Mouse (Mus musculus) kidney, embryonic 14.5 days (tissue): ENCODE results near the gene Gm11032. TPM values are rescaled to one million over a fixed set of nuclear protein-coding genes. Genes with fewer than 3 reads are reported as not detected.
"Not testable (repeated sequence)": the region's sequence is repeated elsewhere in the genome, so short reads cannot be mapped to it uniquely, and the experiment has no call there.

Experiments
- ATAC-seq: fragments of 200-750 bp; cut with Nextera tagmentation; 2 replicates; pipeline ENCODE4 v1.8.0; 2017; ENCODE audit warnings: moderate number of reproducible peaks, mild to moderate bottlenecking, moderate TSS enrichment, moderate library complexity; ENCODE audit not compliant: low FRiP score, low TSS enrichment
- H3K27ac ChIP-seq: fragments of 300-500 bp; sonication (generic); 2 replicates; pipeline ENCODE4 v1.5.1; 2014; ENCODE audit warnings: low read depth, mild to moderate bottlenecking, low read length, moderate library complexity, mixed read lengths
- H3K27me3 ChIP-seq: fragments of 300-500 bp; sonication (generic); 2 replicates; pipeline ENCODE4 v1.6.1; 2014; ENCODE audit warnings: mild to moderate bottlenecking, low read length; ENCODE audit not compliant: control insufficient read depth, insufficient read depth
- H3K36me3 ChIP-seq: fragments of 300-500 bp; sonication (generic); 2 replicates; pipeline ENCODE4 v1.6.1; 2014; ENCODE audit warnings: low read length, mixed read lengths; ENCODE audit not compliant: control insufficient read depth, insufficient read depth
- H3K4me1 ChIP-seq: fragments of 300-500 bp; sonication (generic); 2 replicates; pipeline ENCODE4 v1.6.1; 2014; ENCODE audit warnings: low read length, mixed read lengths; ENCODE audit not compliant: control insufficient read depth, insufficient read depth
- H3K4me2 ChIP-seq: fragments of 300-500 bp; sonication (generic); replicated peaks from 2 replicates; pipeline ENCODE4 v1.6.1; 2014; ENCODE audit warnings: low read depth, mild to moderate bottlenecking, low read length
- H3K4me3 ChIP-seq: fragments of 300-500 bp; sonication (generic); 2 replicates; pipeline ENCODE4 v1.5.1; 2014; ENCODE audit warnings: mild to moderate bottlenecking, low read length
- H3K9ac ChIP-seq: fragments of 300-500 bp; sonication (generic); 2 replicates; pipeline ENCODE4 v1.6.1; 2014; ENCODE audit warnings: low read depth, mild to moderate bottlenecking, low read length, moderate library complexity
- H3K9me3 ChIP-seq: fragments of 300-500 bp; sonication (generic); 2 replicates; pipeline ENCODE4 v1.6.1; 2016; ENCODE audit warnings: low read length; ENCODE audit not compliant: control insufficient read depth
- WGBS: fragments of 180-500 bp; shearing (Covaris S2); extraction: QIAGEN DNeasy Blood & Tissue Kit; methylation state at CpG from one replicate; pipeline ENCODE4 v1.1.7; 2014; 5-methylcytosine and 5-hydroxymethylcytosine counted together
- polyA plus RNA-seq: library from polyadenylated mRNA; unstranded; fragments of >200 nt; fragmentation: Nextera tagmentation; extraction: Ambion mirVana; gene quantifications from 2 replicates; pipeline ENCODE4 v1.2.1, GENCODE M21; 2014

The Gm11032 gene
- polyA plus RNA-seq, 1 experiment from 2014 or later: not detected

- peak; percentile 8; the same call in 1 of the 2 replicates for ATAC-seq
- 46% methylated on average over 5 of the region's 5 CpGs for WGBS
- peaks cover 13% of the 10 kb centered on the region for H3K4me1 ChIP-seq
- H3K4me3 ChIP-seq: peak overlapping the region; percentile 60
- H3K27ac ChIP-seq: no peak overlapping the region
- H3K36me3 ChIP-seq: no peaks in the 10 kb centered on the region; the same call in 1 of the 2 replicates
- H3K27me3 ChIP-seq: no peaks in the 10 kb centered on the region
- H3K9me3 ChIP-seq: no peaks in the 10 kb centered on the region
- peak overlapping the region; percentile 83 for H3K4me2 ChIP-seq
- no peak overlapping the region for H3K9ac ChIP-seq
These were observed 17.0 kb downstream of the Gm11032 start for GRCm38 (mm10) chr11:4636782-4637342.

GRCm38 (mm10) chr11:4637534-4638234 lies 17.8 kb downstream of the Gm11032 start, which contains the start of gene Ascc2:
Gene Ascc2 (plus strand): TSS chr11:4637747.
- WGBS: 2% methylated on average over 35 of the region's 35 CpGs
- Histone ChIP-seq H3K9me3 (no peaks in the 10 kb centered on the region), H3K4me1 (peaks cover 13% of the 10 kb centered on the region), H3K36me3 (peaks cover 3% of the 10 kb centered on the region; the same call in 1 of the 2 replicates), H3K4me2 (peak within 1 kb of the TSS; percentile 83), H3K27me3 (no peaks in the 10 kb centered on the region), H3K9ac (peak within 1 kb of the TSS; percentile 56), H3K27ac (peak within 1 kb of the TSS; percentile 11; the same call in 1 of the 2 replicates), H3K4me3 (peak within 1 kb of the TSS; percentile 60)
- ATAC-seq: peak; percentile 96

GRCm38 (mm10) chr11:4638261-4638660 lies 18.4 kb downstream of the Gm11032 start:
- 18% methylated on average over 7 of the region's 7 CpGs for WGBS
- H3K9me3 ChIP-seq: no peaks in the 10 kb centered on the region
- ATAC-seq: no peak
- H3K27me3 ChIP-seq: no peaks in the 10 kb centered on the region
- H3K9ac ChIP-seq: peak overlapping the region; percentile 56
- peak overlapping the region; percentile 11; the same call in 1 of the 2 replicates for H3K27ac ChIP-seq
- peak overlapping the region; percentile 60 for H3K4me3 ChIP-seq
- peaks cover 3% of the 10 kb centered on the region; the same call in 1 of the 2 replicates for H3K36me3 ChIP-seq
- peaks cover 13% of the 10 kb centered on the region for H3K4me1 ChIP-seq
- H3K4me2 ChIP-seq: peak overlapping the region; percentile 83

- no peak overlapping the region for H3K4me2 ChIP-seq
- H3K9ac ChIP-seq: no peak overlapping the region
- H3K27ac ChIP-seq: no peak overlapping the region
- H3K4me1 ChIP-seq: peaks cover 13% of the 10 kb centered on the region
- no peaks in the 10 kb centered on the region for H3K27me3 ChIP-seq
- ATAC-seq: no peak
- no peak overlapping the region for H3K4me3 ChIP-seq
- no peaks in the 10 kb centered on the region for H3K9me3 ChIP-seq
- H3K36me3 ChIP-seq: peaks cover 7% of the 10 kb centered on the region; the same call in 1 of the 2 replicates
These were observed 21.3 kb downstream of the Gm11032 start for GRCm38 (mm10) chr11:4641185-4641584.

- Histone ChIP-seq H3K27me3 (no peaks in the 10 kb centered on the region), H3K4me3 (no peak overlapping the region), H3K9ac (no peak overlapping the region), H3K36me3 (peaks cover 29% of the 10 kb centered on the region; the same call in 1 of the 2 replicates), H3K4me1 (peaks cover under 1% of the 10 kb centered on the region; the same call in 1 of the 2 replicates), H3K4me2 (no peak overlapping the region), H3K9me3 (no peaks in the 10 kb centered on the region), H3K27ac (no peak overlapping the region)
- ATAC-seq: no peak
- WGBS: 65% methylated on average over 5 of the region's 5 CpGs
These were observed 23.9 kb downstream of the Gm11032 start for GRCm38 (mm10) chr11:4643722-4644121.

GRCm38 (mm10) chr11:4645180-4645579 lies 25.3 kb downstream of the Gm11032 start:
- H3K27ac ChIP-seq, H3K4me3 ChIP-seq, ATAC-seq, H3K4me1 ChIP-seq, H3K27me3 ChIP-seq, H3K9ac ChIP-seq, H3K4me2 ChIP-seq, H3K9me3 ChIP-seq: not testable (repeated sequence)
- 87% methylated on average over 4 of the region's 6 CpGs for WGBS
- H3K36me3 ChIP-seq: peaks cover 43% of the 10 kb centered on the region

- no peak for ATAC-seq
- Histone ChIP-seq H3K4me3 (no peak overlapping the region), H3K4me2 (no peak overlapping the region), H3K27me3 (no peaks in the 10 kb centered on the region), H3K27ac (no peak overlapping the region), H3K36me3 (peaks cover 50% of the 10 kb centered on the region), H3K9me3 (no peaks in the 10 kb centered on the region), H3K4me1 (no peaks in the 10 kb centered on the region), H3K9ac (no peak overlapping the region)
- 81% methylated on average over 9 of the region's 9 CpGs for WGBS
These were observed 26.5 kb downstream of the Gm11032 start for GRCm38 (mm10) chr11:4646409-4646808.

GRCm38 (mm10) chr11:4659818-4660217 lies 40.0 kb downstream of the Gm11032 start:
- H3K4me2 ChIP-seq: no peak overlapping the region
- no peak for ATAC-seq
- no peaks in the 10 kb centered on the region for H3K4me1 ChIP-seq
- H3K27ac ChIP-seq: no peak overlapping the region
- peaks cover 36% of the 10 kb centered on the region for H3K36me3 ChIP-seq
- no peaks in the 10 kb centered on the region for H3K27me3 ChIP-seq
- no peak overlapping the region for H3K4me3 ChIP-seq
- H3K9me3 ChIP-seq: no peaks in the 10 kb centered on the region
- no peak overlapping the region for H3K9ac ChIP-seq
- WGBS: 89% methylated on average over 1 of the region's 1 CpGs
